Mouse (Mus musculus): ENCODE data around the gene Golga1.

The Golga1 gene

GRCm38 (mm10) chr2:38974171-38974570 lies 91.2 kb downstream of the Golga1 start:
- no peak for DNase-seq (ENCODE audit: low read depth)

- no peak for DNase-seq (ENCODE audit: low read depth)
Observed at GRCm38 (mm10) chr2:38973701-38974100, 91.6 kb downstream of the Golga1 start.

DNA sequence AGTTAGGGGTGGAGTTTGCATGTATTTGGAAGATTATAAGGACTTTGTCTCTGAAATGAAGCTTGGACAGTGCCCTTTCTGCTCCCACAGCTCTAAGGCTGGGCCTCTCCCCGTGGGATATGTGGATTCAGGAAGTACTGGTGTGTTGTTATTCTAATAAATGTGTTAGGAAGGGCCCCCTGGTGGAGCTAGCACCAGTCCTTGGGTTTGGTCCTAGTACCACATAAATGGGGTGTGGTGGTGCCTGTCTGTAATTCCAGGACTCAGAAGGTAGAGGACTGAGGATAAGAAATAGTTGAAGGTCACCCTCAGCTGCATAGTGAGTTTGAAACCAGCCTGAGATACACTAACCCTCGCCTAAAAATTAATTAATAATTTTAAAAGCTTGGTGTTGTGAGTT lies 92.1 kb downstream of the Golga1 start:
- no peak for DNase-seq (ENCODE audit: low read depth)

DNA sequence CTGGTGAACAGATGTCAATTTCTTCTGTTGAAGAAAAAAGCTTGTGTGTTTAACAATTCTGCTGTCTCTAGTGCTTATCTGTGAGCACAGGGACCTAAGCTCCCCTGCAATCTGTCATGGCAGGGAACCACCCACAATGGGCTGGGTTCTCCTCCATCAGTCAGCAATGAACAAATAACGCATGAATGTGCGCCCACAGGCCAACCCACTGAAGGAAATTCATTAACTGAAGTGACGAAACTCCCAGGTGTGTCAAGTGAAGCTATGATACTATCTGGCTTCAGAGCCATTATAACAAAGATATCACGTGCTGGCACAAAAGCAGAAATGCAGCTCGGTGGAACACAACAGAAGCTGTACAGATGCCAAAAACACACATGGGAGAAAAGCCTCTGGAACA lies 95.3 kb downstream of the Golga1 start:
- DNase-seq (ENCODE audit: low read depth), result no peak

GRCm38 (mm10) chr2:38969650-38970049 lies 95.7 kb downstream of the Golga1 start:
- no peak for DNase-seq (ENCODE audit: low read depth)

Data from c-Kit-positive CD71-negative TER-119-negative erythroid progenitor cells, embryonic 14.5 days (primary cell).